Mouse (Mus musculus): ENCODE results near the gene Chdh. TPM values are rescaled to one million over a fixed set of nuclear protein-coding genes. Genes with fewer than 3 reads are reported as not detected.

Chdh gene
- polyA plus RNA-seq, 1 experiment, result 0.51 TPM

DNA sequence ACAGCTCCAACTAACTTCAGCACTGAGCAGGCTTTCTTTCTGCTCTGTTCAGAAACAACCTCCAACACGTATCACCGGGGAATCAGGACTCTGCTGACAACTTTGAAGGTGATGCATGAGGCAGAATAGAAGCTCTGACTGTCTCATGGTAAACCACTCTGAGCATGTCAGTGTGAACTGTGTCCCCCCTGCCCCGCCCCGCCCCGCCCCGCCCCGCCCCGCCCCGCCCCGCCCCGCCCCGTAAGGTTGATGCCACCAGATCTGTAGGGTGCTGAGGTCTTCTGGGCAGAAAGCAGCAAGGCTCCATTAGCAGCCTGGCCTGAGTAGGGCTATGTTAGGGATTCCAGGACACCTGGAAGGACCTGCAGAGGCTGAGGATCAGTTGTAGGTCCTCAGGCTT is 57.9 kb downstream of the Chdh start:
- no peak for DNase-seq (ENCODE audit: low read depth)
- TF ChIP-seq CTCF (IDR thresholded peaks at IDR 0.05; ENCODE audit: borderline replicate concordance, extremely low read depth, insufficient read depth, insufficient read length) (no peak), POLR2A (IDR thresholded peaks at IDR 0.05; ENCODE audit: borderline replicate concordance, extremely low read depth, insufficient read depth, insufficient read length, poor library complexity, severe bottlenecking) (no peak)

DNA sequence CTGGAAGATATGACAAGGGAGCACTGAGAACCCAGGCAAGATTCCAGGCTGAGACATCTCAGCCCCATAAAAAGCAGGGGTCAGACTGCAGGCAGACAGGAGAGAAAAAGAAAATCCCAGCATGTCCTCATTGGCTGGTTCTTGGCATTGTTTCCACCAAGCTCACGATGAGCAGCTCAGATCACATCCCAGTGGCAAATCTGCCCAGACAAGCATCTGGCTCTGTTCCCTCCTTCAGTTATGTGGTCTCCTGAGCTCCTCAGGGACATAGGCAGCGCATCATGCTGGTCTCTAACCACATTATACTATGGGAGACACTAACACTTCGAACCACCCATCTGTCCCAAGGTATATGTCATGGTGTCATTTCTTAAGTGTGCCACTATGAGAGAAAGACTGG is 59.7 kb downstream of the Chdh start:
- DNase-seq (ENCODE audit: low read depth), result no peak
- no peak for TF ChIP-seq POLR2A (IDR thresholded peaks at IDR 0.05; ENCODE audit: borderline replicate concordance, extremely low read depth, insufficient read depth, insufficient read length, poor library complexity, severe bottlenecking)
- TF ChIP-seq CTCF (IDR thresholded peaks at IDR 0.05; ENCODE audit: borderline replicate concordance, extremely low read depth, insufficient read depth, insufficient read length), result no peak

DNA sequence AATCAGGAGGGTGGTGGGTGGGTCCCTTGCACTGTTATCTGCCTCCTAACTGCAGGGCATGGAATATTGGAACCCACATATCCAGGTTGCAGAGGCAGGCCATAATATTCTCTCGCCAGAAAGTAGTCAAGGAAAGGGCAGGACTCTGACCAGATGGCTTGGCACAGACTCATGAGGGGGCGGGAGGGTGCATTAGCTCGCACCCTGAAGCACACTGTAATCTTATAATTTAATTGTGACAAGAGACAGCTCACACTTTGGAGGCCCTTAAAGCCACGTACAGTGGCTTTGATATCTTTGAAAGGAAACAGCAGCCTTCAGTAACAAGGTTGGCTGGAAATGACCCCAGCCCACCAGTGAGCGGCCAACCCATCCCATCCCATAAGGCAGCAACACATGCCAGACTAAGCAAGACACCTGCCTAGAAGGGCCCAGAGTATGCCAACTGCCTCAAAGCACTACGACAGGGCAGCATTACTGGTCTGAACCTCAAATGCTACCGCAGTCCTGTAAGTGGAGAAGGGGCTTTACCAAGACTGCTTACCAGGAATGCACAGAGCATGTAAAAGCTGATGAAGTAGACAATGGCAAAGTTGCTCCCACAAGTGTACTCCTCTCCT is 66.6 kb downstream of the Chdh start:
- TF ChIP-seq CTCF (IDR thresholded peaks at IDR 0.05; ENCODE audit: borderline replicate concordance, extremely low read depth, insufficient read depth, insufficient read length) (no peak), POLR2A (IDR thresholded peaks at IDR 0.05; ENCODE audit: borderline replicate concordance, extremely low read depth, insufficient read depth, insufficient read length, poor library complexity, severe bottlenecking) (no peak)
- peak; percentile 35 for DNase-seq (ENCODE audit: low read depth)

DNA sequence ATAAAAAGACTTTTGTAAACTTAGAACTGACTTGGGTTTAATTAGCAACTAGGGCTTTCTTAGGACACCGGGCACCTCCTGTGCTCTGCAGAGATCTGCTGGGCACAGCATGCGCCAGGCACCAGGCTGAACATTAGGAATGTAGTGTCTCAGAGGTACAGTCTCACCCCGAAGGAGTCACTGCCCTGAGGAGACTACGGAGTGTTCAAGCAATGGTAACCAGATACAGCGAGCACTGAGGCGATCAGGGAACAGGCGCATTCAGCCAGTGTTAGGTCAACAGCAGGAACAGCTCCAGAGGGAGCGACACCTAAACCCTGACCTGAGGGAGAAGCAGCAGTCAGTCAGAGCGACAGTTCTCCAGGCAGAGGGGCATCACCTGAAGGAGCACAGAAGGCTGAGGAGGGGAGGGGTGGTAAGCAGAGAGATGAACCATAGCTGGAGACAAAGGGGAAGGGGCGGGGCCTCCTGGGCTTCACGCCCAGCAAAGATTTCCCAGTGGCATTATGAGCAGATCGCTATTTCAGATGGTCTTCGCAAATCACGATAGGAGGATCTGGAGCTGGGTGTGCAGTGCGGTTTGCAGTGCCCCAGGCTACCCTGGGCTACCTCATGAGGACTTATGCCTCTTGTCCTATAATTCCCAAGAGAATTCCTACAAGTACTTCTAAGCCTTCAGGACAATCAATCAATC is 69.4 kb downstream of the Chdh start:
- TF ChIP-seq POLR2A (IDR thresholded peaks at IDR 0.05; ENCODE audit: borderline replicate concordance, extremely low read depth, insufficient read depth, insufficient read length, poor library complexity, severe bottlenecking), result no peak
- TF ChIP-seq CTCF (IDR thresholded peaks at IDR 0.05; ENCODE audit: borderline replicate concordance, extremely low read depth, insufficient read depth, insufficient read length), result no peak
- peak; percentile 12 for DNase-seq (ENCODE audit: low read depth)

DNA sequence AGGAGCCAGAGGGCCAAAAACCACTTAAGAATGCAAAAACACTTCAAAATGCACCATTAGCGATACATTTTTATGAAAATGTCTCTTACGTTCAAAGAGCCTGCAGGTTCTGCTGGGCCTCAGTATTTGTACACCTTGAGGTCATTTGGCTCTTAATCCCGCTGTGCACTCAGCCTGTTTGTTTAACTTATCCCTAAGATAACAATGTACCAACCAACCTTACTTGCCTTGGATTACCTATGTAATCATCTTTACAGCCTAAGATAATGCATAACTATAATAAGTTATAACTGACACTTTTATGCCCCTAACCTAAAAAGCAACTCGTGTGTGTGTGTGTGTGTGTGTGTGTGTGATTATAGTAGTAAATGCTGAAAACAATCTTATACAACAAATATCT is 70.9 kb downstream of the Chdh start:
- TF ChIP-seq POLR2A (IDR thresholded peaks at IDR 0.05; ENCODE audit: borderline replicate concordance, extremely low read depth, insufficient read depth, insufficient read length, poor library complexity, severe bottlenecking) (no peak), CTCF (IDR thresholded peaks at IDR 0.05; ENCODE audit: borderline replicate concordance, extremely low read depth, insufficient read depth, insufficient read length) (no peak)
- DNase-seq (ENCODE audit: low read depth), result no peak

Other genes starting within 250 kb of the Chdh start
- gene Selenok, start 40.7 kb upstream of the Chdh start, polyA plus RNA-seq (2012; rRNA removed), result 150 and 158 TPM in 2 replicates
- gene Actr8, start 30.7 kb upstream of the Chdh start, polyA plus RNA-seq (2012; rRNA removed), result 49.4 and 59.5 TPM in 2 replicates
- 0.43 and 0.60 TPM in 2 replicates for gene Il17rb, start 127 bp upstream of the Chdh start, polyA plus RNA-seq (2012; rRNA removed)

Measured in brain, embryonic 14.5 days (tissue).